Mouse (Mus musculus): ENCODE results near the gene Selenoh. TPM values are rescaled to one million over a fixed set of nuclear protein-coding genes. Genes with fewer than 3 reads are reported as not detected.

Gene Selenoh
- 515 and 539 TPM in 2 replicates for polyA plus RNA-seq (2016; fragmentation: Nextera tagmentation; extraction: Ambion mirVana)

- H3K27ac ChIP-seq = peak within 1 kb of the TSS; percentile 99
- peak within 1 kb of the TSS; percentile 94 for H3K4me3 ChIP-seq
- peaks cover 58% of the 10 kb centered on the region for H3K36me3 ChIP-seq
- H3K4me1 ChIP-seq (replicated peaks) = peaks cover 10% of the 10 kb centered on the region
- H3K27me3 ChIP-seq (ENCODE audit: insufficient read depth, poor library complexity, severe bottlenecking) = no peaks in the 10 kb centered on the region
- no peaks in the 10 kb centered on the region for H3K9me3 ChIP-seq
- WGBS = under 1% methylated on average over 20 of the region's 20 CpGs
- peak; percentile 94 for DNase-seq (ENCODE audit: low spot score)
These were observed at the start of gene Selenoh for GRCm38 (mm10) chr2:84670569-84670933. Selenoh (minus strand) TSS chr2:84670770.

GRCm38 (mm10) chr2:84717357-84717756 is 46.8 kb upstream of the Selenoh start:
- DNase-seq (ENCODE audit: low spot score) = no peak
- H3K36me3 ChIP-seq = peaks cover 15% of the 10 kb centered on the region
- 94% methylated on average over 4 of the region's 4 CpGs for WGBS
- peaks cover 25% of the 10 kb centered on the region for H3K4me1 ChIP-seq (replicated peaks)
- no peak overlapping the region for H3K4me3 ChIP-seq
- no peaks in the 10 kb centered on the region for H3K9me3 ChIP-seq
- no peak overlapping the region for H3K27ac ChIP-seq
- H3K27me3 ChIP-seq (ENCODE audit: insufficient read depth, poor library complexity, severe bottlenecking) = no peaks in the 10 kb centered on the region

DNA sequence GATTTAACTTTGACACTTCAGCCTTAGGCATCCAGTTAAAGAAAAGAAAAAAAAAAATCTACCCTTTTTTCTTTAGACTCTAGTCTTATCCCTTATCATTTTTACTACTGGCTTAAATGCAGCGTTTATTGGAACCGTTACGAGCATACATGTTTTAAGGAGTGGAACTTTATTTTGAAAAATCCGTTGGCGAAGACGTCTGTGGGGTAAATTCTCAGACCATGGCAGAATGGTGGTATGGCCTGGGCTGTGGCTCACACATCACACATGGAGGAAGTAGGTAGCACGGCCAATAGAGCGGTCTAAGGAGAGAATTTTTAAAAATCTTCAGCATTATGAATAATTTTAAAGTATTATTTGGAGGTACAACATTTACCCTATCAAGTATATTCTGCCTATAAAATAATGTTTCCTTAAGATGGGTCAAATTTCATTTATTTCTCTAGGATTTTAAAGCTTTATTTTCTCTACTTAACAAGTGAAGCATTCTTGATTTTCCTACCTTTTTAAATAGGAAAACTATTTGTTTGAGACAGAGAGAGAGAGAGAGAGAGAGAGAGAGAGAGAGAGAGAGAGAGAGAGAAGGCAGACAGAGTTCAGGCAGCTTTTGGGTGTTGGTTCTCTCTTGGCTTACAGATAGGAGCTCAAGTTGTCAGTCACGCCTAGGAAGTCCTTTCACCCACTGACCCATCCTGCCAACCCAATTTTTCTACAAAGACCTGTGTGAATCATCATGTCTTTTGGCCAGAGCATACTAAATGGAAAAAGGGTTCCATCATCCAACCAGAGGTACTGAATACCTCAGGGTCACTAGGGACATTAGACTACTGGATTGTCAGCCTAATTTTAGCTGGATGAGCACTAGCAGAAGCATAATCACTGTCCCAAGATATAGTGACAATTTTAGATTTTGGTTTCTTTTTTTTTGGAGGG is 46.1 kb upstream of the Selenoh start:
- H3K4me3 ChIP-seq = peak overlapping the region; percentile 96
- 40% methylated on average over 9 of the region's 9 CpGs for WGBS
- peak overlapping the region; percentile 97 for H3K27ac ChIP-seq
- peaks cover 8% of the 10 kb centered on the region for H3K36me3 ChIP-seq
- no peaks in the 10 kb centered on the region for H3K9me3 ChIP-seq
- H3K4me1 ChIP-seq (replicated peaks) = peaks cover 27% of the 10 kb centered on the region
- H3K27me3 ChIP-seq (ENCODE audit: insufficient read depth, poor library complexity, severe bottlenecking) = no peaks in the 10 kb centered on the region
- DNase-seq (ENCODE audit: low spot score) = no peak

DNA sequence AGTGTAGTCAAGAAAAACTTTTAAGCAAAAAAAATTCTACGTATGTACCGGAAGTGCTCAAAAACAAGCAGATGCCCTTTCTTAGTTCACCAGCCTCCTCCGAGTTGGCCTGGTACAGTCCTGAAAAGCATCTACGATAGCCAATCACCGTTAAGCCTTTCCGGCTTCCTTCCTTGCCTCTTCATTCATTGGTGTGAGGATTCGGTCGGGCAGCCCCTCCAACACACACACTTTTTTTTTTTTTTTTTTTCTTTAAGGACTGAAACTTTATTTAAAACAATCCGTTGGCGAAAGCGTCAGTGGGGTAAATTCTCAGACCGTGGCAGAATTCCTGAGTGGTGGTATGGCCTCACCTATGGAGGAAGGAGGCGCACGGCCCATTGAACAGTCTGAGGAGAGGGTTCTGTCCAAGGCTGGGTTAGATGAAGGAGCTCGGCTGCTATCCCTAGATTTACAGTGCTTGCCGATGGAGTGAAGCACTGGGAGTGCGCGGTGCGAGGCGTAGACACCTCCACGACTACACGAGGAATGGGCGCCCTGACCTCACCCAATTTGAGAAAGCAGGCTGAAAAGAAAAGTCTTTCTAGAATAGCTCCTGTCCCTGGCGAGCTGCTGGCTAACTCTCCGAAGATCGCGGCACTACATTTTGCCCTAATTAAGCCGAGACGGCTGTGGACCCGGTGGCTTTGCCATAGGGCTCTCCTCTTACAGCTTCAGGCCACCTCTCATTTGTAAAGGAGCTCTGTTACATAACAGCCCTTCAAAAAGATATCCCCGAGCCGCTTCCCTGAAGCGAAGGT is 45.2 kb upstream of the Selenoh start:
- H3K36me3 ChIP-seq = peaks cover 7% of the 10 kb centered on the region
- H3K4me1 ChIP-seq (replicated peaks) = peaks cover 27% of the 10 kb centered on the region
- peak overlapping the region; percentile 97 for H3K27ac ChIP-seq
- peak overlapping the region; percentile 96 for H3K4me3 ChIP-seq
- no peaks in the 10 kb centered on the region for H3K9me3 ChIP-seq
- H3K27me3 ChIP-seq (ENCODE audit: insufficient read depth, poor library complexity, severe bottlenecking) = no peaks in the 10 kb centered on the region
- under 1% methylated on average over 33 of the region's 33 CpGs for WGBS
- peak; percentile 64 for DNase-seq (ENCODE audit: low spot score)

DNA sequence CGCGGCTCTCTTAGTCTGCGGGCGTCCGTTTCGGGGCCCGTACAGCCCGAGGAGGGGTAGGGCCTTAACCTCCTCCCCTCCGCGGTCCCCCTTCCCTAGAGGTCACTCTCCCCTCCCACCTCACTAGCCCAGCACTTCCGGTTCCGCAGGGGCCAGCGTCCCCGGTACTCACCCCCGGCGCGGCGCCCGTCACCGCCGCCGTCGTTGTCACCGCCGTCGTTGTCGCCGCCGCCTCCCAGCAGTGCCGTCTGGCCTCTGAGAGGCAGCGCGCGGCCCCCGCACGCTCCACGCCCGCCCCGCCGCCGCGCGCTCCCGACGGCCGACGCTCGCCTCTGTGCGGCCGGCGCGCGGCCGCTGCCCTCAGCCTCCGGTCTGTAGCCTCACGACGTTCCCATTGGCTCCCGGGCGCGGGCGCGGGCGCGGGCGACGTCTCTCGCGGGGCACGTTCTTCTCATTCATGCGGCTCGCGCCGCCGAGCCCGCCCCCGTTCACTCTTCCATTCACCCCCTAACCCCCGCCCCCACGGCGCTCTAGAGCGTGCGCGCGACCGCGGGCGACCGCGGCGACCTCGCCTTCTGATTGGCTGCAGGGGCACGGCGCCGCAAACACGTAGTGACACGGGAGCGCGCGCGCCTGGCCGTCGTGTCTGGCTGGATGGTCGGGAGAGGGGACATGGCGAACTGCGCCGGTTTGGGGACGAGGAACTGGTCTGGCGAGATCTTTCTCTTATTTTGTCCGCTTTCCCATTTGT is 44.4 kb upstream of the Selenoh start, which contains the start of gene Zdhhc5:
Gene Zdhhc5, minus strand, starts transcription at position 370 of the 751 bp plus-strand sequence.
- H3K36me3 ChIP-seq = peaks cover 14% of the 10 kb centered on the region
- H3K4me3 ChIP-seq = peak within 1 kb of the TSS; percentile 96
- WGBS = under 1% methylated on average over 107 of the region's 107 CpGs
- DNase-seq (ENCODE audit: low spot score) = peak; percentile 99
- peaks cover 27% of the 10 kb centered on the region for H3K4me1 ChIP-seq (replicated peaks)
- no peaks in the 10 kb centered on the region for H3K9me3 ChIP-seq
- peak within 1 kb of the TSS; percentile 97 for H3K27ac ChIP-seq
- no peaks in the 10 kb centered on the region for H3K27me3 ChIP-seq (ENCODE audit: insufficient read depth, poor library complexity, severe bottlenecking)

- peak overlapping the region; percentile 96 for H3K4me3 ChIP-seq
- H3K27me3 ChIP-seq (ENCODE audit: insufficient read depth, poor library complexity, severe bottlenecking) = no peaks in the 10 kb centered on the region
- no peaks in the 10 kb centered on the region for H3K9me3 ChIP-seq
- peaks cover 20% of the 10 kb centered on the region for H3K36me3 ChIP-seq
- peak overlapping the region; percentile 97 for H3K27ac ChIP-seq
- under 1% methylated on average over 26 of the region's 26 CpGs for WGBS
- DNase-seq (ENCODE audit: low spot score) = no peak
- peaks cover 27% of the 10 kb centered on the region for H3K4me1 ChIP-seq (replicated peaks)
These were observed 43.8 kb upstream of the Selenoh start for GRCm38 (mm10) chr2:84714422-84714810.

DNA sequence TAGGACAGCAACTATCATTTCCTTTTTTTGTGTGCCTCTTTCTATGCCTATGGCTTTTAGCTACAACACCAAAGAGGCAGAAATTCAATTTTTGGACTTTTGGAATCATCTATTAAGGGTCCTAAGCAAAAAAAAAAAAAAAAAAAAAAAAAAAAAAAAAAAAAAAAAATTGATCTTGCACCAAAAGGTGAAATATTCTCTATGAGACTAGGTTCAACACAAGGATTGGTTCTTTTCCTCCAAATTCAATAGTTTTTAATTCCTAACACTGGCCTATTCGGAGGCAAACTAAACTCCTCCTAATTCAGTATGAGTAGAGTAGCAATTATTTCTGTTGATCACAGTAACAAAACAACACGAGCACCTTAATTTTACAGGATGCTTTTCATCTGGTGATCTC is 41.3 kb upstream of the Selenoh start:
- Histone ChIP-seq H3K4me1 (replicated peaks) (peaks cover 25% of the 10 kb centered on the region), H3K27ac (no peak overlapping the region), H3K36me3 (peaks cover 45% of the 10 kb centered on the region), H3K4me3 (no peak overlapping the region), H3K9me3 (no peaks in the 10 kb centered on the region), H3K27me3 (ENCODE audit: insufficient read depth, poor library complexity, severe bottlenecking) (no peaks in the 10 kb centered on the region)
- WGBS = 91% methylated on average over 2 of the region's 2 CpGs
- no peak for DNase-seq (ENCODE audit: low spot score)

- Histone ChIP-seq H3K4me1 (replicated peaks) (0 out of 2 replicates have a peak, but pooled peaks cover 3% of the 10 kb centered on the region), H3K36me3 (peaks cover 88% of the 10 kb centered on the region), H3K27ac (no peak overlapping the region), H3K27me3 (ENCODE audit: insufficient read depth, poor library complexity, severe bottlenecking) (no peaks in the 10 kb centered on the region), H3K4me3 (no peak overlapping the region), H3K9me3 (no peaks in the 10 kb centered on the region)
- WGBS = 85% methylated on average over 1 of the region's 1 CpGs
- no peak for DNase-seq (ENCODE audit: low spot score)
These were observed 37.0 kb upstream of the Selenoh start for GRCm38 (mm10) chr2:84707523-84707922.

GRCm38 (mm10) chr2:84705295-84705694 is 34.7 kb upstream of the Selenoh start:
- DNase-seq (ENCODE audit: low spot score) = no peak
- H3K4me3 ChIP-seq = no peak overlapping the region
- no peaks in the 10 kb centered on the region for H3K27me3 ChIP-seq (ENCODE audit: insufficient read depth, poor library complexity, severe bottlenecking)
- H3K4me1 ChIP-seq (replicated peaks) = no peaks in the 10 kb centered on the region
- H3K9me3 ChIP-seq = no peaks in the 10 kb centered on the region
- no peak overlapping the region for H3K27ac ChIP-seq
- WGBS = 89% methylated on average over 1 of the region's 1 CpGs
- peaks cover 97% of the 10 kb centered on the region for H3K36me3 ChIP-seq

DNA sequence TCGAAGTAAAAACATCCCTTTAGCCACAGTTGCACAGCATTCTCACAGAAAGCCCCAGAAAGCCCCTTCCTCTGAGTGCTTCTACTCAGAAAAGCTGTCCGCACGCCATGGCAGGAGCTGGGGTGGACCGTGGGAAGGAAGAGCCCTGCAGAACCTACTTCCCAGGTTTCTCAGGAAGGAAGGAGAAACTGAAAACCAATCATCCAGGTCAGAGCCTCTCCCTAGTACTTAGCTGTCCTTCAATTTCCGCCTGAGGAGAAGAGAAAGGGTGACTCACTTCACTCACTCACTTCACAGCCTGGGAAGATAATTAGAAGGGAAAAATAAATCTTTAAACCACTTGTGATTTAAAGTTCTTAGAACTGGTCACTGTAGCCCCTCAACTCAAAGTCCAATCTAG is 33.8 kb upstream of the Selenoh start:
- no peaks in the 10 kb centered on the region for H3K4me1 ChIP-seq (replicated peaks)
- H3K4me3 ChIP-seq = no peak overlapping the region
- no peaks in the 10 kb centered on the region for H3K9me3 ChIP-seq
- no peaks in the 10 kb centered on the region for H3K27me3 ChIP-seq (ENCODE audit: insufficient read depth, poor library complexity, severe bottlenecking)
- DNase-seq (ENCODE audit: low spot score) = no peak
- WGBS = 84% methylated on average over 5 of the region's 5 CpGs
- no peak overlapping the region for H3K27ac ChIP-seq
- H3K36me3 ChIP-seq = peaks cover 97% of the 10 kb centered on the region

GRCm38 (mm10) chr2:84703497-84703896 is 32.9 kb upstream of the Selenoh start:
- H3K36me3 ChIP-seq = peaks cover 97% of the 10 kb centered on the region

DNA sequence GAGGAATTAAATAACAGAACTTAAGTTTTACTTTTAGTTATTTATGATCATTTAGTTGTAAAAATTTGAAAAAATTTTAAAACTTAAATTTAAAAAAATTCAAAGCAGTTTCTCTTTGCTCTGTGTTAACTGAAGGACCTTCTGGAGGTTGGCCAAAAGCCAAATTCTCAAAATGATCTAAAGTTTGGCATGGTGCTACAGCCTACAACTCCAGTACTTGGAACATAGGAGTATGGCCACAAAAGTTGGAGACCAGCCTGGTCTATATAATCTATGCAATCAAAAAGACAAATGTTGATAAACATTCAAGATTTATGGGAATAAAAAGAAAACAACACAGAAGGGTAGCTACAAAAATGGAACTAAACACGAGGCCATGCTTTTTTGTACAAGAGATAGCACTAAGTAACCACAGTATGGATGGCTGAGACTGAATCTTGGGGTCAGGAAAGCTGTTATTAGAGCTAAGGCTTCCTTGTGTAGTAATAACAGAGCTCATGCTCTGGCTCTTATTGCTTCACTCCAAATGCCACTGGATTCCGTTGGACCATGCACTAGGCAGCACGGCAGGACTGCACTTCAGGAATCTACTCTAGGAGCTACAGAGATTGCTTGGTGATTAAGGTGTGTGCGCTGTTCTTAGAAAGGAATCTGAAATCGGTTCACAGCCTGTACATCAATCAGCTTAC is 24.6 kb upstream of the Selenoh start:
- H3K4me3 ChIP-seq = no peak overlapping the region
- 93% methylated on average over 5 of the region's 5 CpGs for WGBS
- H3K9me3 ChIP-seq = no peaks in the 10 kb centered on the region
- no peaks in the 10 kb centered on the region for H3K4me1 ChIP-seq (replicated peaks)
- H3K36me3 ChIP-seq = peaks cover 96% of the 10 kb centered on the region
- no peak overlapping the region for H3K27ac ChIP-seq
- H3K27me3 ChIP-seq (ENCODE audit: insufficient read depth, poor library complexity, severe bottlenecking) = no peaks in the 10 kb centered on the region
- DNase-seq (ENCODE audit: low spot score) = no peak

More at GRCm38 (mm10) chr2:84703497-84703896, 32.9 kb upstream of the Selenoh start:
- no peaks in the 10 kb centered on the region for H3K4me1 ChIP-seq (replicated peaks)
- H3K27me3 ChIP-seq (ENCODE audit: insufficient read depth, poor library complexity, severe bottlenecking) = no peaks in the 10 kb centered on the region
- no peak for DNase-seq (ENCODE audit: low spot score)
- H3K27ac ChIP-seq = no peak overlapping the region
- no peak overlapping the region for H3K4me3 ChIP-seq
- no peaks in the 10 kb centered on the region for H3K9me3 ChIP-seq
- WGBS = 98% methylated on average over 1 of the region's 1 CpGs

Data from hindbrain, embryonic 10.5 days (tissue).